Mouse (Mus musculus) liver, adult 2 months (tissue): Measurements from ENCODE around the gene Pik3ca.

ENCODE experiments used
- CTCF ChIP-seq: fragments of 200-500 bp; IDR thresholded peaks from 2 replicates; pipeline ENCODE4 v1.5.1; 2011; ENCODE audit warnings: low read depth, low read length, control low read depth
- POLR2A ChIP-seq: fragments of 200-500 bp; IDR thresholded peaks from 2 replicates; pipeline ENCODE4 v1.6.1; 2011; ENCODE audit warnings: low read length, control low read depth; ENCODE audit not compliant: insufficient read depth; ENCODE audit errors: extremely low read depth

- TF ChIP-seq CTCF (no peak), POLR2A (no peak)
These were observed 57.0 kb downstream of the Pik3ca start for GRCm38 (mm10) chr3:32454329-32455021.
